Mouse (Mus musculus): ENCODE measurements around the gene Hnrnph3. TPM values are rescaled to one million over a fixed set of nuclear protein-coding genes. Genes with fewer than 3 reads are reported as not detected.

Gene Hnrnph3
- total and polyA plus RNA-seq, 2 experiments from 2014 or later: 11.0 to 78.7 TPM

GRCm38 (mm10) chr10:63011556-63011955, 12.5 kb downstream of the Hnrnph3 start:
- peaks cover 48% of the 10 kb centered on the region for H3K36me3 ChIP-seq (ENCODE audit: insufficient read depth, low read length)
- H3K9ac ChIP-seq (replicated peaks; ENCODE audit: low read length, poor library complexity, severe bottlenecking): no peak overlapping the region
- no peak for TF ChIP-seq CTCF (IDR thresholded peaks at IDR 0.05)
- H3K27me3 ChIP-seq (ENCODE audit: insufficient read depth, low read length): no peaks in the 10 kb centered on the region
- H3K4me1 ChIP-seq (ENCODE audit: insufficient read depth, low read length): no peaks in the 10 kb centered on the region
- H3K27ac ChIP-seq (ENCODE audit: low read depth, low read length): no peak overlapping the region
- no peak overlapping the region for H3K4me2 ChIP-seq (ENCODE audit: low read depth, low read length, poor library complexity, severe bottlenecking)
- H3K9me3 ChIP-seq (ENCODE audit: low read length): no peaks in the 10 kb centered on the region
- WGBS: 86% methylated on average over 6 of the region's 6 CpGs
- no peak overlapping the region for H3K4me3 ChIP-seq (ENCODE audit: low read depth, low read length)
- ATAC-seq (ENCODE audit: low FRiP score) (no peak), DNase-seq (ENCODE audit: low spot score) (no peak)

GRCm38 (mm10) chr10:63010268-63010667, 13.7 kb downstream of the Hnrnph3 start:
- DNase-seq (ENCODE audit: low spot score) (no peak), ATAC-seq (ENCODE audit: low FRiP score) (no peak)
- Histone ChIP-seq H3K9me3 (ENCODE audit: low read length) (no peaks in the 10 kb centered on the region), H3K4me1 (ENCODE audit: insufficient read depth, low read length) (no peaks in the 10 kb centered on the region), H3K9ac (replicated peaks; ENCODE audit: low read length, poor library complexity, severe bottlenecking) (no peak overlapping the region), H3K27me3 (ENCODE audit: insufficient read depth, low read length) (no peaks in the 10 kb centered on the region), H3K27ac (ENCODE audit: low read depth, low read length) (no peak overlapping the region), H3K36me3 (ENCODE audit: insufficient read depth, low read length) (peaks cover 43% of the 10 kb centered on the region), H3K4me2 (ENCODE audit: low read depth, low read length, poor library complexity, severe bottlenecking) (no peak overlapping the region), H3K4me3 (ENCODE audit: low read depth, low read length) (no peak overlapping the region)
- WGBS: 82% methylated on average over 4 of the region's 4 CpGs
- TF ChIP-seq CTCF (IDR thresholded peaks at IDR 0.05): no peak

GRCm38 (mm10) chr10:63008193-63008592, 15.8 kb downstream of the Hnrnph3 start:
- H3K4me2 ChIP-seq (ENCODE audit: low read depth, low read length, poor library complexity, severe bottlenecking): no peak overlapping the region
- H3K36me3 ChIP-seq (ENCODE audit: insufficient read depth, low read length): peaks cover 56% of the 10 kb centered on the region
- no peaks in the 10 kb centered on the region for H3K9me3 ChIP-seq (ENCODE audit: low read length)
- H3K27me3 ChIP-seq (ENCODE audit: insufficient read depth, low read length): no peaks in the 10 kb centered on the region
- H3K4me3 ChIP-seq (ENCODE audit: low read depth, low read length): no peak overlapping the region
- no peak for DNase-seq (ENCODE audit: low spot score)
- 63% methylated on average over 3 of the region's 3 CpGs for WGBS
- H3K27ac ChIP-seq (ENCODE audit: low read depth, low read length): no peak overlapping the region
- TF ChIP-seq CTCF (IDR thresholded peaks at IDR 0.05): no peak; the same call in 1 of the 2 replicates
- H3K4me1 ChIP-seq (ENCODE audit: insufficient read depth, low read length): no peaks in the 10 kb centered on the region
- no peak for ATAC-seq (ENCODE audit: low FRiP score)
- no peak overlapping the region for H3K9ac ChIP-seq (replicated peaks; ENCODE audit: low read length, poor library complexity, severe bottlenecking)

- Histone ChIP-seq H3K9ac (replicated peaks; ENCODE audit: low read length, poor library complexity, severe bottlenecking) (no peak overlapping the region), H3K36me3 (ENCODE audit: insufficient read depth, low read length) (peaks cover 68% of the 10 kb centered on the region), H3K4me1 (ENCODE audit: insufficient read depth, low read length) (no peaks in the 10 kb centered on the region), H3K27ac (ENCODE audit: low read depth, low read length) (no peak overlapping the region), H3K27me3 (ENCODE audit: insufficient read depth, low read length) (no peaks in the 10 kb centered on the region), H3K4me3 (ENCODE audit: low read depth, low read length) (no peak overlapping the region), H3K4me2 (ENCODE audit: low read depth, low read length, poor library complexity, severe bottlenecking) (no peak overlapping the region), H3K9me3 (ENCODE audit: low read length) (no peaks in the 10 kb centered on the region)
- ATAC-seq (ENCODE audit: low FRiP score) (no peak), DNase-seq (ENCODE audit: low spot score) (no peak)
- WGBS: 92% methylated on average over 9 of the region's 9 CpGs
- no peak for TF ChIP-seq CTCF (IDR thresholded peaks at IDR 0.05)
These were observed 19.5 kb downstream of the Hnrnph3 start for GRCm38 (mm10) chr10:63004556-63004955.

- Histone ChIP-seq H3K9ac (replicated peaks; ENCODE audit: low read length, poor library complexity, severe bottlenecking) (no peak overlapping the region), H3K4me3 (ENCODE audit: low read depth, low read length) (no peak overlapping the region), H3K27me3 (ENCODE audit: insufficient read depth, low read length) (no peaks in the 10 kb centered on the region), H3K4me1 (ENCODE audit: insufficient read depth, low read length) (no peaks in the 10 kb centered on the region), H3K9me3 (ENCODE audit: low read length) (no peaks in the 10 kb centered on the region), H3K36me3 (ENCODE audit: insufficient read depth, low read length) (peaks cover 71% of the 10 kb centered on the region), H3K4me2 (ENCODE audit: low read depth, low read length, poor library complexity, severe bottlenecking) (no peak overlapping the region), H3K27ac (ENCODE audit: low read depth, low read length) (no peak overlapping the region)
- 77% methylated on average over 9 of the region's 9 CpGs for WGBS
- ATAC-seq (ENCODE audit: low FRiP score) (no peak), DNase-seq (ENCODE audit: low spot score) (no peak)
- TF ChIP-seq CTCF (IDR thresholded peaks at IDR 0.05): no peak
These were observed 20.8 kb downstream of the Hnrnph3 start for GRCm38 (mm10) chr10:63003252-63003651.

- Histone ChIP-seq H3K4me2 (ENCODE audit: low read depth, low read length, poor library complexity, severe bottlenecking) (no peak overlapping the region), H3K36me3 (ENCODE audit: insufficient read depth, low read length) (peaks cover 82% of the 10 kb centered on the region), H3K9me3 (ENCODE audit: low read length) (no peaks in the 10 kb centered on the region), H3K27ac (ENCODE audit: low read depth, low read length) (no peak overlapping the region), H3K4me3 (ENCODE audit: low read depth, low read length) (no peak overlapping the region), H3K27me3 (ENCODE audit: insufficient read depth, low read length) (no peaks in the 10 kb centered on the region), H3K9ac (replicated peaks; ENCODE audit: low read length, poor library complexity, severe bottlenecking) (no peak overlapping the region), H3K4me1 (ENCODE audit: insufficient read depth, low read length) (no peaks in the 10 kb centered on the region)
- DNase-seq (ENCODE audit: low spot score): no peak
- 60% methylated on average over 9 of the region's 9 CpGs for WGBS
- ATAC-seq (ENCODE audit: low FRiP score): no peak
- no peak for TF ChIP-seq CTCF (IDR thresholded peaks at IDR 0.05)
These were observed 23.4 kb downstream of the Hnrnph3 start for GRCm38 (mm10) chr10:63000584-63000983.
